Mouse (Mus musculus): ENCODE results near the gene Acta1.

GRCm38 (mm10) chr8:123866971-123867370 lies 27.6 kb downstream of the Acta1 start:
- no peak for TF ChIP-seq CHD2 (IDR thresholded peaks at IDR 0.05; ENCODE audit: low read depth, low read length)
- no peak for TF ChIP-seq ZNF384 (IDR thresholded peaks at IDR 0.05; ENCODE audit: low read depth, low read length)
